Mouse (Mus musculus): ENCODE measurements around the gene Gramd1b.

DNA sequence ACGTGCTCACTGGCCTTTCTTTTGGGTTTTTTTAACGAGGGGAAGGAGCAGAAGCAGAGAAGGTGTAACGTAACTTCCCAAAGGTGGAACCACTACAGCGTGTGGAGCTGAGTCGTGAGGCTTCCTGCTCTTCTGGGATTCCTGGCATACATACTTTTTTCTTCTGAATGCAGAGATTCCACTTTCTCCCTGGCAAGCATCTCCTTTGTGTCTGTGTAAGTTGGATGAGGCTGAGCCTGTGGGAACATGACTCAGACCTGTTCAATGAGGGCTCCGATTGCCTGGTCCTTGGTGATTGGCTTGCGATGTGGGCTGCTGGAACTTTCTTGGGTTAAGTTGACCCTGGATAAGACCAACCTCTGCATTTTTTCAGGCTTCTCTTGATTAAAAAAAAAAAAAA lies 28.5 kb upstream of the Gramd1b start:
- TF ChIP-seq POLR2A (IDR thresholded peaks at IDR 0.05; ENCODE audit: insufficient read depth, low read depth, low read length) (no peak), CTCF (IDR thresholded peaks at IDR 0.05; ENCODE audit: insufficient read depth, low read depth, low read length) (no peak)
